Mouse (Mus musculus) embryonic facial prominence, embryonic 10.5 days (tissue): ENCODE results near the gene Coro1b. TPM values are rescaled to one million over a fixed set of nuclear protein-coding genes. Genes with fewer than 3 reads are reported as not detected.
"Not testable (repeated sequence)": the region's sequence is repeated elsewhere in the genome, so short reads cannot be mapped to it uniquely, and the experiment has no call there.

Source experiments
- DNase-seq: peaks from one replicate; pipeline ENCODE4 v3.0.0-alpha.2; 2017; ENCODE audit warnings: low spot score
- H3K27ac ChIP-seq: fragments of 300-500 bp; sonication (generic); replicated peaks from 2 replicates; pipeline ENCODE4 v1.5.1; 2016; ENCODE audit warnings: mild to moderate bottlenecking
- H3K27me3 ChIP-seq: fragments of 300-500 bp; sonication (generic); replicated peaks from 2 replicates; pipeline ENCODE4 v1.6.1; 2016; ENCODE audit warnings: low read depth, mild to moderate bottlenecking; ENCODE audit not compliant: poor library complexity, severe bottlenecking
- H3K36me3 ChIP-seq: fragments of 300-500 bp; sonication (generic); replicated peaks from 2 replicates; pipeline ENCODE4 v1.6.1; 2016; ENCODE audit warnings: mild to moderate bottlenecking, moderate library complexity
- H3K4me1 ChIP-seq: fragments of 300-500 bp; sonication (generic); 2 replicates; pipeline ENCODE4 v1.6.1; 2016
- H3K4me3 ChIP-seq: fragments of 300-500 bp; sonication (generic); 2 replicates; pipeline ENCODE4 v1.5.1; 2016; ENCODE audit warnings: mild to moderate bottlenecking, moderate library complexity
- H3K9me3 ChIP-seq: fragments of 300-500 bp; sonication (generic); 2 replicates; pipeline ENCODE4 v1.6.1; 2016; ENCODE audit warnings: mild to moderate bottlenecking
- WGBS: fragments of 180-500 bp; shearing (Covaris S2); methylation state at CpG from one replicate; pipeline ENCODE4 v1.1.7; 2016; 5-methylcytosine and 5-hydroxymethylcytosine counted together
- polyA plus RNA-seq: library from polyadenylated mRNA; unstranded; fragments of >200 nt; fragmentation: Nextera tagmentation; extraction: Ambion mirVana; gene quantifications from 2 replicates; pipeline ENCODE4 v1.2.1, GENCODE M21; 2016

The Coro1b gene
- polyA plus RNA-seq, 1 experiment from 2014 or later, result 130 TPM

GRCm38 (mm10) chr19:4122411-4123370 lies 25.7 kb upstream of the Coro1b start:
- no peak overlapping the region for H3K4me3 ChIP-seq
- H3K9me3 ChIP-seq, result no peaks in the 10 kb centered on the region
- H3K27ac ChIP-seq, result no peak overlapping the region
- H3K27me3 ChIP-seq, result no peaks in the 10 kb centered on the region
- H3K36me3 ChIP-seq, result peaks cover 15% of the 10 kb centered on the region
- DNase-seq, result no peak
- WGBS, result 84% methylated on average over 7 of the region's 7 CpGs
- peaks cover 42% of the 10 kb centered on the region for H3K4me1 ChIP-seq

- no peak overlapping the region for H3K4me3 ChIP-seq
- no peak for DNase-seq
- H3K4me1 ChIP-seq, result peaks cover 43% of the 10 kb centered on the region
- no peaks in the 10 kb centered on the region for H3K27me3 ChIP-seq
- no peak overlapping the region for H3K27ac ChIP-seq
- 77% methylated on average over 4 of the region's 4 CpGs for WGBS
- H3K36me3 ChIP-seq, result peaks cover 22% of the 10 kb centered on the region
- H3K9me3 ChIP-seq, result no peaks in the 10 kb centered on the region
Measured at GRCm38 (mm10) chr19:4124432-4124831, 24.0 kb upstream of the Coro1b start.

- not testable (repeated sequence) for H3K27me3 ChIP-seq, H3K9me3 ChIP-seq
- H3K36me3 ChIP-seq, result peaks cover 30% of the 10 kb centered on the region
- peak overlapping the region; percentile 86 for H3K27ac ChIP-seq
- peak overlapping the region; percentile 74 for H3K4me3 ChIP-seq
- peaks cover 39% of the 10 kb centered on the region for H3K4me1 ChIP-seq
- DNase-seq, result peak; percentile 17
- 20% methylated on average over 4 of the region's 4 CpGs for WGBS
Measured at GRCm38 (mm10) chr19:4125268-4125667, 23.2 kb upstream of the Coro1b start.

- Histone ChIP-seq H3K4me3 (peak within 1 kb of the TSS; percentile 74), H3K4me1 (peaks cover 32% of the 10 kb centered on the region), H3K9me3 (no peaks in the 10 kb centered on the region), H3K27me3 (no peaks in the 10 kb centered on the region), H3K27ac (peak within 1 kb of the TSS; percentile 86), H3K36me3 (peaks cover 38% of the 10 kb centered on the region)
- 1% methylated on average over 64 of the region's 64 CpGs for WGBS
- DNase-seq, result peak; percentile 99
Measured at GRCm38 (mm10) chr19:4125741-4126696, 22.4 kb upstream of the Coro1b start, which contains the start of gene Aip. Gene Aip, minus strand, starts transcription at chr19:4125858.

DNA sequence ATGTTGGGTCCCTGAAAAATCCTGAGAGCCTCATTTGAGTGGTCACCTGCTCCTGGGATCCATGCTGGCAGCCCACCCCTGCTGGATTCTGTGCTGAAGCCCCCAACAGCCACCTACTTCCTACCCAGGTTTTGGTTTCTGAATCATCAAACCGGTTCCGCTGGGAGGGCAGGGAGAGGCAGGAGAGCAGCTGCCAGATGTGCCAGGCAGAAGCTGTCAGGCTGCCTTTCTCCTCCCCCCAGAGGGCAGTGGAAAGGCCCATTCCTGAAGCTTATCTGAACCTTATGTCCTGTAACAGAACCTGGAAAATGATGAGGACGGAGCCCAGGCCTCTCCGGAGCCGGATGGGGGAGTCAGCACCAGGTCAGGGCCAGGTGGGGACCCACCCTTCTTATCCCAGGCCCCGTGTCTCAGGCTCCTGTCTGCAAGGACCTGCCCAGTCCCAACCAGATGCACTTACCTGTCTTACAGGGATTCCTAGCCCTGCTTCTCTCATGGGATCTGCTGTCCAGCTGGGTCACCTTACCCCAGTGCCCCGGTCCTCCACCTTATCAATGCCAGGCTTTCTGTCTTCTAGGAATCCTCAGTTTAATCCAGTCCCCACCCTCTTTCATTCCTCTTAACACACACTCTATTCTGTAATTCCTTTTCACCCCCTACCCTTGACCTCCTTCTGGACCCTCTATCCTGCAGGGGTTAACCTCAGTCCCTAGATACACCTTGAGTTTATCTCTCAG lies 21.5 kb upstream of the Coro1b start:
- Histone ChIP-seq H3K36me3 (peaks cover 47% of the 10 kb centered on the region), H3K27ac (peak overlapping the region; percentile 86; the same call in 1 of the 2 replicates), H3K9me3 (no peaks in the 10 kb centered on the region), H3K27me3 (no peaks in the 10 kb centered on the region), H3K4me3 (peak overlapping the region; percentile 74), H3K4me1 (peaks cover 31% of the 10 kb centered on the region)
- peak; percentile 22 for DNase-seq
- 62% methylated on average over 7 of the region's 7 CpGs for WGBS

GRCm38 (mm10) chr19:4129462-4129861 lies 19.0 kb upstream of the Coro1b start:
- H3K27me3 ChIP-seq, result no peaks in the 10 kb centered on the region
- no peaks in the 10 kb centered on the region for H3K9me3 ChIP-seq
- H3K36me3 ChIP-seq, result peaks cover 65% of the 10 kb centered on the region
- WGBS, result 93% methylated on average over 7 of the region's 7 CpGs
- no peak for DNase-seq
- H3K4me3 ChIP-seq, result no peak overlapping the region
- peaks cover 28% of the 10 kb centered on the region for H3K4me1 ChIP-seq
- no peak overlapping the region for H3K27ac ChIP-seq

DNA sequence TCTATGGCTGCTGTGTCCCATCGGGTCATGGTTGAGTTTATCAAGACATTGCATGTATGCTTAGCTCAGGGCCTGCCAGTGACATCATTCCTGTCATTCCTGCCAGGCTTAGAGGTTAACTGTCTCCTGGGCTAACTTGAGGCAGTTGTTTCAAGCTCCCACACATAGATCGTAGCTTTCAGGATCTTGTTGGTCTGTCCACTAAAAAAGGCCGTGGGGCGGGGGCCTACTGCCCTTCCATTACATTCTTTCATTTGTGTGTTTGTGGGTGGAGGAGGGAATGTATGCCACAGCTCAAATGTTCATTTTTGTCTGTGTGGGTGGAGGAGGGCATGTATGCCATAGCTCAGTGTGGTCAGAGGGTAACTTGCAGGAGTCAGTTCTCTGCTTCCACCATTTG lies 18.3 kb upstream of the Coro1b start:
- no peaks in the 10 kb centered on the region for H3K27me3 ChIP-seq
- WGBS, result 91% methylated on average over 4 of the region's 4 CpGs
- no peak overlapping the region for H3K27ac ChIP-seq
- H3K4me1 ChIP-seq, result peaks cover 22% of the 10 kb centered on the region
- H3K4me3 ChIP-seq, result no peak overlapping the region
- H3K36me3 ChIP-seq, result peaks cover 65% of the 10 kb centered on the region
- no peak for DNase-seq
- no peaks in the 10 kb centered on the region for H3K9me3 ChIP-seq

- 91% methylated on average over 5 of the region's 5 CpGs for WGBS
- H3K4me1 ChIP-seq, result peaks cover 16% of the 10 kb centered on the region
- H3K4me3 ChIP-seq, result no peak overlapping the region
- no peak overlapping the region for H3K27ac ChIP-seq
- DNase-seq, result no peak
- H3K9me3 ChIP-seq, result no peaks in the 10 kb centered on the region
- no peaks in the 10 kb centered on the region for H3K27me3 ChIP-seq
- peaks cover 65% of the 10 kb centered on the region for H3K36me3 ChIP-seq
Measured at GRCm38 (mm10) chr19:4131075-4131474, 17.3 kb upstream of the Coro1b start.

DNA sequence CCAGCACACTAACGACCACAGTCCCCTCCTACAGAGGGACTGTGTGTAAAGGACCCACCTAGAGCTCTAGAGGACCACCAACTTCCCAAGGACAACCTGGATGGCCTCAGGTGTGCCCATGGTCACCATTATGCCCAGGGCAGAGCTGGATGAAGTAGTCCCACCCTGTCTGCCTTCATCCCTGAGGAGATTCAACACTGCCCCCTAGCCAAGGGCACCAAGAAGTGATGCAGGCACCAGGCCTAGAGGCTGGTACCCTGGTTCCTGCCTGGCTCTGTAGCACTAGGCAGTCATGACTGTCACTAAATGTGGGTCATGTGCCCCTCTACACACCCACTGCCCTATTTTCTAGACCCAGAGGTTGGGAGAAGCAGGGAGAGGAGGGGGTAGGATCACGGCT lies 16.7 kb upstream of the Coro1b start:
- H3K4me1 ChIP-seq, result peaks cover 9% of the 10 kb centered on the region
- DNase-seq, result no peak
- H3K27ac ChIP-seq, result no peak overlapping the region
- no peaks in the 10 kb centered on the region for H3K27me3 ChIP-seq
- H3K9me3 ChIP-seq, result no peaks in the 10 kb centered on the region
- 95% methylated on average over 2 of the region's 2 CpGs for WGBS
- H3K4me3 ChIP-seq, result no peak overlapping the region
- peaks cover 65% of the 10 kb centered on the region for H3K36me3 ChIP-seq

- peaks cover 44% of the 10 kb centered on the region for H3K36me3 ChIP-seq
- H3K9me3 ChIP-seq, result no peaks in the 10 kb centered on the region
- 91% methylated on average over 4 of the region's 4 CpGs for WGBS
- H3K27me3 ChIP-seq, result 0 out of 2 replicates have a peak, but pooled peaks cover 3% of the 10 kb centered on the region
- H3K27ac ChIP-seq, result no peak overlapping the region
- no peak overlapping the region for H3K4me3 ChIP-seq
- peaks cover 4% of the 10 kb centered on the region for H3K4me1 ChIP-seq
- no peak for DNase-seq
Measured at GRCm38 (mm10) chr19:4134354-4134753, 14.1 kb upstream of the Coro1b start.

- H3K27ac ChIP-seq, H3K27me3 ChIP-seq, DNase-seq, H3K4me1 ChIP-seq, H3K9me3 ChIP-seq, H3K4me3 ChIP-seq: not testable (repeated sequence)
- 84% methylated on average over 6 of the region's 6 CpGs for WGBS
- peaks cover 34% of the 10 kb centered on the region for H3K36me3 ChIP-seq
Measured at GRCm38 (mm10) chr19:4135229-4135962, 13.0 kb upstream of the Coro1b start.
